Mouse (Mus musculus) hindbrain, embryonic 15.5 days (tissue): ENCODE results near the gene Ldhc. TPM values are rescaled to one million over a fixed set of nuclear protein-coding genes. Genes with fewer than 3 reads are reported as not detected.
"Not testable (repeated sequence)": the region's sequence is repeated elsewhere in the genome, so short reads cannot be mapped to it uniquely, and the experiment has no call there.

ENCODE experiments used
- ATAC-seq: fragments of 200-750 bp; cut with Nextera tagmentation; 2 replicates; pipeline ENCODE4 v1.8.0; 2017; ENCODE audit warnings: low read depth, moderate number of reproducible peaks, moderate TSS enrichment; ENCODE audit not compliant: low FRiP score
- H3K27ac ChIP-seq: fragments of 300-500 bp; sonication (generic); replicated peaks from 2 replicates; pipeline ENCODE4 v1.5.1; 2015; ENCODE audit warnings: mild to moderate bottlenecking, inconsistent platforms
- H3K27me3 ChIP-seq: fragments of 300-500 bp; sonication (generic); 2 replicates; pipeline ENCODE4 v1.6.1; 2015; ENCODE audit warnings: control low read depth, inconsistent platforms
- H3K36me3 ChIP-seq: fragments of 300-500 bp; sonication (generic); 2 replicates; pipeline ENCODE4 v1.6.1; 2015; ENCODE audit warnings: control low read depth, inconsistent platforms
- H3K4me1 ChIP-seq: fragments of 300-500 bp; sonication (generic); replicated peaks from 2 replicates; pipeline ENCODE4 v1.6.1; 2015; ENCODE audit warnings: control low read depth, inconsistent platforms
- H3K4me2 ChIP-seq: fragments of 300-500 bp; sonication (generic); 2 replicates; pipeline ENCODE4 v1.6.1; 2015; ENCODE audit warnings: moderate library complexity, mild to moderate bottlenecking, inconsistent platforms
- H3K4me3 ChIP-seq: fragments of 300-500 bp; sonication (generic); 2 replicates; pipeline ENCODE4 v1.5.1; 2015; ENCODE audit warnings: mild to moderate bottlenecking, inconsistent platforms
- H3K9ac ChIP-seq: fragments of 300-500 bp; sonication (generic); 2 replicates; pipeline ENCODE4 v1.6.1; 2015; ENCODE audit warnings: inconsistent platforms
- H3K9me3 ChIP-seq: fragments of 300-500 bp; sonication (generic); 2 replicates; pipeline ENCODE4 v1.6.1; 2016; ENCODE audit warnings: control low read depth, inconsistent platforms
- WGBS: fragments of 180-500 bp; shearing (Covaris S2); methylation state at CpG from one replicate; pipeline ENCODE4 v1.1.7; 2015; 5-methylcytosine and 5-hydroxymethylcytosine counted together
- polyA plus RNA-seq: library from polyadenylated mRNA; unstranded; fragments of >200 nt; fragmentation: Nextera tagmentation; extraction: Ambion mirVana; gene quantifications from 2 replicates; pipeline ENCODE4 v1.2.1, GENCODE M21; 2015

Ldhc gene
- polyA plus RNA-seq, 1 experiment from 2014 or later: 0.30 TPM

DNA sequence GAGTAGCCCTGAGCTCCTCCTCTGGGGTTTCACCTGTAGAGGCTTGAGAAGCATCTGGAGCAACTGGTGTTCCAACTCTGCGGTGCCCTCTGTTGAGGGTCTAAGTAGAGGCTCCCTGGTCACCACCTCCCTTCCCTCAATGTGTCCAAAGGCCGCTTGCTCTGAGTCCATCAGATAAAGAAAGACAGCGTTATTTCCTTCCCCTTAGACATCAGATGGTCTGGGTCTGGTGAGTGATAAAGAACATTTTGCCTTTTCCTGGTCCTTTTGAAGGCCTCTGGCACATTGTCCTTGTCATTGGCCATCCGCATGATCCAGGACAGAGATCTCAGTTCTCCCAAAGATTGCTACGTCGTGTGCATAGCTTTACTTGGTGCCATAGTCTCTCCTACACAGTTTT, 16.3 kb downstream of the Ldhc start:
- H3K27me3 ChIP-seq: no peaks in the 10 kb centered on the region
- no peak overlapping the region for H3K27ac ChIP-seq
- no peaks in the 10 kb centered on the region for H3K4me1 ChIP-seq
- 86% methylated on average over 6 of the region's 6 CpGs for WGBS
- H3K9ac ChIP-seq: no peak overlapping the region
- H3K9me3 ChIP-seq: no peaks in the 10 kb centered on the region
- ATAC-seq: no peak
- no peak overlapping the region for H3K4me2 ChIP-seq
- H3K36me3 ChIP-seq: no peaks in the 10 kb centered on the region
- H3K4me3 ChIP-seq: no peak overlapping the region

DNA sequence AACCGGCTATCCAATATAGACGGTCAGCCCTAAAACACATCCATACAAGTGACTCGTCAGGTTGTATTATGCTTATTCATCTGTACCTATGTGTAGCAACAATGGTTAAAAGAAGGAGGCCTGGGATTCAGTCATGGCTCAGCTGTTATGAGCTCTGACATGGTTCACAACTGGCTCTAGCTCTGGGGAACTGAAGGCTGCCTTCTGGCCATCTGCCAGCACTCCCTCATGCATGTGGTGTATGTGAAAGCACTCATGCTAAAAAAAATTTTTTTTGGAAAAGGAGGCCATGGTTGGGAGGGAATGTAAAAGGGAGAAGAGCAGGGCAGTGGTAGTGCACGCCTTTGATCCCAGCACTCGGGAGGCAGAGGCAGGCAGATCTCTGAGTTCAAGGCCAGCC, 18.8 kb downstream of the Ldhc start:
- no peak overlapping the region for H3K9ac ChIP-seq
- ATAC-seq: no peak
- no peak overlapping the region for H3K27ac ChIP-seq
- H3K27me3 ChIP-seq: no peaks in the 10 kb centered on the region
- H3K36me3 ChIP-seq: 0 out of 2 replicates have a peak, but pooled peaks cover 4% of the 10 kb centered on the region
- no peaks in the 10 kb centered on the region for H3K9me3 ChIP-seq
- no peak overlapping the region for H3K4me2 ChIP-seq
- H3K4me3 ChIP-seq: no peak overlapping the region
- 98% methylated on average over 5 of the region's 5 CpGs for WGBS
- H3K4me1 ChIP-seq: no peaks in the 10 kb centered on the region

DNA sequence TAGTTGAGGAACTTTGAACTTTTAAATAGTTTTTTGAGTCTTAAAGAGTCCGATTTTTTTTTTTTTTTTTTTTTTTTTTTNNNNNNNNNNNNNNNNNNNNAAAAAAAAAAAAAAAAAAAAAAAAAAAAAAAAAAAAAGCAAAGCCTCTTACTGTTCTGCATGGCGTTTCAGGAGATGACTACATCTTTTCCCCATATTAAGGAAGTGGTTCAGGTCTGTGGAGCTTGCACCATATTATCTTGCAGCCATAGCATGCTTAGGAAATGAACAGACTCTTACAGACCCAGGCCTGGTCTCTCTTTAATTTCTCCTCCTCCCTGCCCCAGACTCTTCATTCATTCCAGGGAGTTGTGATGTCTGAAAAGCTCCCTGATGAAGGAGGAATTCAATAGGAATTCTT, 20.0 kb downstream of the Ldhc start:
- Histone ChIP-seq H3K9ac (no peak overlapping the region), H3K27me3 (no peaks in the 10 kb centered on the region), H3K9me3 (no peaks in the 10 kb centered on the region), H3K27ac (no peak overlapping the region), H3K4me3 (no peak overlapping the region), H3K4me1 (no peaks in the 10 kb centered on the region), H3K4me2 (no peak overlapping the region), H3K36me3 (peaks cover 6% of the 10 kb centered on the region)
- no peak for ATAC-seq
- 76% methylated on average over 2 of the region's 2 CpGs for WGBS

DNA sequence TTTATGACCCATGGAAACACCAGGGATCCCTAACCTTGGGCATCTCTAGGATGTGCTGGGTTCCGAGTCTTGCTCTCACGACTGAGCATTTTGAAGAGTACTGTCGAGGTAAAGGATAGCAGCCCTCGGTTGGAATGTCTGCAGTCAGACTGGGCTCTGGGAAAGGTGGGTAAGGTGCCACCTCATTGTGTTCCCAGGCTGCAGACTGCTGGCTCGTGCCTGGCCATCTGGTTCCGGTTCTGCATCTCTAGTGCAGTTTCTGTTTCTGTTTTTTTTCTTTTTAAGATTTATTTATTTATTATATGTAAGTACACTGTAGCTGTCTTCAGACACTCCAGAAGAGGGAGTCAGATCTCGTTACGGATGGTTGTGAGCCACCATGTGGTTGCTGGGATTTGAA, 20.9 kb downstream of the Ldhc start:
- not testable (repeated sequence) for H3K9ac ChIP-seq, H3K27ac ChIP-seq, H3K4me1 ChIP-seq, H3K9me3 ChIP-seq, ATAC-seq, H3K4me3 ChIP-seq, H3K4me2 ChIP-seq, H3K27me3 ChIP-seq
- H3K36me3 ChIP-seq: peaks cover 16% of the 10 kb centered on the region
- 80% methylated on average over 8 of the region's 8 CpGs for WGBS

DNA sequence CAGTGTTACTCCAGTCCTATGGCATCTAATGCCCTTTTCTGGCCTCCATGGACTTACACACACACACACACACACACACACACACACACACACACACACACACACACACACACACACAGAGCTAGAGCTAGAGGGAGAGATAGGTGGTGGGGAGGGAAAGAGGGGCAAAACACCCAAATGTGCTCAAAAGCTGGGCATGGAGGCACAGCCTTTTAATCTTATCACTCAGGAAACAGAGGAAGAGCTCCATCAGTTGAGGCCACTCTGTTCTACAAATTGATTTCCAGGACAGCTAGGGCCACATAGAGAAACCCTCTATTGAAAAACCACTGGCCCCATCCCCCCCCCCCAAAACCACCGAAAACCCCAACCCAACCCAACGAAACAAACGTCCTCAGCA, 22.3 kb downstream of the Ldhc start:
- Histone ChIP-seq H3K4me1 (no peaks in the 10 kb centered on the region), H3K27me3 (no peaks in the 10 kb centered on the region), H3K9ac (no peak overlapping the region), H3K4me2 (no peak overlapping the region), H3K4me3 (no peak overlapping the region), H3K27ac (no peak overlapping the region), H3K36me3 (peaks cover 29% of the 10 kb centered on the region), H3K9me3 (no peaks in the 10 kb centered on the region)
- ATAC-seq: no peak
- 91% methylated on average over 3 of the region's 3 CpGs for WGBS

DNA sequence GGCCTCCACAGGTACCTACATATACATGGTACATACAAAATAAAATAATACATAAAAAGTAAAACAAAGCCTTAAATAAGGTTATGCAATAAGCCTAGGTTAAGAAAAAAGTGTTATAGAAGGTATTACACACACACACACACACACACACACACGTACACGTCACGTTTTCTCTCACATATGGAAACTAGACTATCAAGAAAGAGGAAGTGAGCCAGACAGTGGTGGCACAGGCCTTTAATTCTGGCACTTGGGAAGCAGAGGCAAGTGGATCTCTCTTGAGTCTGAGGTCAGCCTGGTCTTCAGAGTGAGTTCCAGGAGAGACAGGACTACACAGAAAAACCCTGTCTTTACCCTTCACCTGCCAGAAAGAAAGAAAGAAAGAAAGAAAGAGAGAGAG, 34.5 kb downstream of the Ldhc start:
- Histone ChIP-seq H3K27me3 (no peaks in the 10 kb centered on the region), H3K36me3 (peaks cover 83% of the 10 kb centered on the region)

DNA sequence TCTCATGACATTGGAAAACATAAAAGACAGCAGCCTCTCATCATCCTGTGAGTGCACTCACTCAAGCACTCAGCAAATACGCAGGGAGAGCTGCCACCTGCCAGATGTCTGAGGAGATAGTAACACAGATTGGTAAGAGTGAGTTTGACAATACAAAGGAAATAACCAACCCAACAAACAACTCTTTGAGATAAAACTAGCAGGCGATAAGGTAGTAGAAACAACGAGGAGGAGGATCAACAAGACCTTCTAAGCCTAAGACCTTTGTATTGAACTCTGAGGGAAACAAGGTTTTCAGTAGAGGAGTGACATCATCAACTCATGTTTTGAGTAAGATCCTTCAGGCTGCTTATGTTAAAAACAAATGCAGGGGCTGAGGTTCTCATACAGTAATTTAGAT, 38.3 kb downstream of the Ldhc start:
- Histone ChIP-seq H3K4me1 (no peaks in the 10 kb centered on the region), H3K9ac (no peak overlapping the region), H3K9me3 (no peaks in the 10 kb centered on the region), H3K27ac (no peak overlapping the region), H3K36me3 (peaks cover 78% of the 10 kb centered on the region), H3K4me2 (no peak overlapping the region), H3K27me3 (no peaks in the 10 kb centered on the region), H3K4me3 (no peak overlapping the region)
- 94% methylated on average over 3 of the region's 3 CpGs for WGBS
- no peak for ATAC-seq

More for the DNA sequence above, 34.5 kb downstream of the Ldhc start:
- Histone ChIP-seq H3K9me3 (no peaks in the 10 kb centered on the region), H3K9ac (no peak overlapping the region), H3K4me1 (no peaks in the 10 kb centered on the region), H3K27ac (no peak overlapping the region), H3K4me3 (no peak overlapping the region), H3K4me2 (no peak overlapping the region)
- WGBS: 100% methylated on average over 3 of the region's 3 CpGs
- ATAC-seq: no peak

DNA sequence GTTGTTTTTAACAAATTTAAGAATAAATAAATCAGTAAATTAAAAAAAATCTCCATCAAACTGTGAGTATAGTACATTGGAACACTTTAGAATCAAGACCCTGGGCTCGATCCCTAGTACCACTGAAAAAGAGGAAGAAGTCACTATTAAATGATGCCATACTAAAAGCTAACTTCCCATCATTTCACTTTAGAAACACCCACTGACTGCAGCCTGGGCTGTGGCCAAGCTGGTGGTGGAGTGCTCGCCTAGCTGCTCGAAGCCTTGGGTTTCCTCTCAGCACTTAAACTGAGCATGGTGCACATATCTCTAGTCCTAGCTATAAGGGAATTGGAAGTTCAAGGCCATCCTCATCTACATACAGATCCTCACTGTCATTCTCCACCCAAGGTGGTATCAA, 50.2 kb downstream of the Ldhc start:
- Histone ChIP-seq H3K4me1 (peaks cover 4% of the 10 kb centered on the region; the same call in 1 of the 2 replicates), H3K9me3 (no peaks in the 10 kb centered on the region), H3K36me3 (peaks cover 64% of the 10 kb centered on the region), H3K4me3 (no peak overlapping the region), H3K9ac (no peak overlapping the region), H3K4me2 (no peak overlapping the region), H3K27ac (no peak overlapping the region), H3K27me3 (no peaks in the 10 kb centered on the region)
- WGBS: 97% methylated on average over 3 of the region's 3 CpGs
- no peak for ATAC-seq

DNA sequence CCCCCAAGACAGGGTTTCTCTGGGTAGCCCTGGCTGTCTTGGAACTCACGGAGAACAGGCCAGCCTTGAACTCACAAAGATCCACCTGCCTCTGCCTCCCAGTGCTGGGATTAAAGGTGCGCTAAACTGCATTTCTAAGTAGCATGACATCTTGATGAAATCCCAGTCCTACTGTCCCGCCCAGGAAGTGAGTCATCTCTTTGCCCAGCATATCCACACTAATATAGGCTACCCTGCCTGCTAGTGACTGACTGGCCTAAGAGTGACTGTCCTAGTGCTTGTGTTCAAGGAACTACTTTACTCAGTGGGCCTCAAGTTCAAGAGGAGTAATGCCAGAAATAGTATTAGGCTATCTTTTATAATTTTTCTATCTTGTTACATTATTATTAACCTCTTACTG, 55.4 kb downstream of the Ldhc start:
- no peak for ATAC-seq
- H3K9me3 ChIP-seq: no peaks in the 10 kb centered on the region
- peaks cover 39% of the 10 kb centered on the region for H3K4me1 ChIP-seq
- 95% methylated on average over 3 of the region's 3 CpGs for WGBS
- H3K4me2 ChIP-seq: no peak overlapping the region
- no peaks in the 10 kb centered on the region for H3K27me3 ChIP-seq
- no peak overlapping the region for H3K9ac ChIP-seq
- peaks cover 14% of the 10 kb centered on the region for H3K36me3 ChIP-seq
- H3K27ac ChIP-seq: no peak overlapping the region
- no peak overlapping the region for H3K4me3 ChIP-seq

DNA sequence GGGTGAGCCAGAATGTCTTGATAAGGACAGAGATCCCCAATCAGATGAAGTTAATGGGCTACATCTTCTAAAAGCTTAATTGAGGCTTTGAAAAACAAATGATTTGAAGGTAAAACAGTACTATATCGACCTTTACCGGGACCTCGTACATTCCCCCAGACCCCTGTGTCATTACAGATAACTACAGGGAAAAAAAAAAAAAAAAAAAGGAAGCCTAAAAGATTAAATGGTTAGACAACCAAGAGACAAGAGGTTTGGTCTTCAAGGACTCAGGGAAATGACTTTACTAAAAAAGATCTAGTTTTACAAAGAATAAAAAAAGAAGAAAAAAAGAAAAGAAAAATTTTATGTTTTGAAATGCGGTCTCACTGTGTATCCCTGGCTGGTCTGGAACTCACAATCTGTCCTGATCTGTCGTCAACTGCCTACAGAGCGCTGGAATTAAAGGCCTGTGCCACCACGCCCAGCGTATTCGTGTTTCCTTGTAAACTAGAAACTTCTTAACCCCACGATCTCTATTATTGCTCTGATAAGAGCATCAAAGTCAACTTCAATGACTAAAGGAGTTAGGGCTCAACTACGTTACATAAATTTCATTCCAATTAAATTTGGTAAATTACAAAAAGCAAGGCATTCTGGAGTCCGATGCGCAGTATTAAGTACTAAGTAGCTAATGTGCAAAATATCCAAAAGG, 57.8 kb downstream of the Ldhc start:
- H3K4me3 ChIP-seq: peak overlapping the region; percentile 61
- ATAC-seq: no peak
- no peaks in the 10 kb centered on the region for H3K9me3 ChIP-seq
- H3K9ac ChIP-seq: peak overlapping the region; percentile 90
- peak overlapping the region; percentile 79 for H3K4me2 ChIP-seq
- H3K4me1 ChIP-seq: peaks cover 39% of the 10 kb centered on the region
- 18% methylated on average over 13 of the region's 13 CpGs for WGBS
- no peaks in the 10 kb centered on the region for H3K36me3 ChIP-seq
- peak overlapping the region; percentile 91 for H3K27ac ChIP-seq
- no peaks in the 10 kb centered on the region for H3K27me3 ChIP-seq

DNA sequence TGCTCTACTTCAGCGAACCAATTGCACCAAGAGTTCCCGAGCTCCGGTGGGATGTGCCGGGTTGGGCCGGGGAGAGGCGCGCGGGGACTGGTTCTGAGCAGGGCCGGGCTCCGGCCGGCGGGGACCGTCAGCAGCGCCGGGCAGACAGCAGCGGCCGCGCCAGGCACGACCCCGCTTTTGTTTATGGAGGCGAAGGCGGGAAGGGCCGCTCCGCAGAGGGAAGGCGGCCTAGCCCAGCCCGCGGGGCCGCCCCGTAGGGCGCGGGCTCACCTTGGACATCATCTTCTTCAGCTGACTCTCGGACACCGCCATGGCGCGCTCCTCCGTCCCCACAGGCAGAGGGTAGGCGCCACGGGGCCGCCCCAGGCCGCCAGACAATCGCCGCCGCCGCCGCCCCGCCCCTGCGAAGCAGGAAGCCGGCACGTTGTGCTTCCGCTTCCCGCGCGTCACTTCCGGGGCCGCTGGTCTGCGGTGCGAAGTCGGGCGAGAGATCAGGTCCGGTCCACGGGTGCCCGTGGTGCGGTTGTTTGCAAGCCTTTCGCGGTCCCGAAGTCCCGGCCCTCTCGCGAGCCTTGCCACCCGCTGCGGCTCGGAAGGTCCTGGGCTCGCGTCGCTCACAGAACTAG, 58.7 kb downstream of the Ldhc start, which contains the start of gene Tsg101:
Gene Tsg101 (minus strand): TSS at position 419 of the 626 bp plus-strand sequence.
- peak within 1 kb of the TSS; percentile 90 for H3K9ac ChIP-seq
- no peaks in the 10 kb centered on the region for H3K36me3 ChIP-seq
- WGBS: under 1% methylated on average over 67 of the region's 75 CpGs
- H3K4me3 ChIP-seq: peak within 1 kb of the TSS; percentile 61
- peak within 1 kb of the TSS; percentile 79 for H3K4me2 ChIP-seq
- peak; percentile 94 for ATAC-seq
- H3K9me3 ChIP-seq: no peaks in the 10 kb centered on the region
- H3K4me1 ChIP-seq: peaks cover 39% of the 10 kb centered on the region
- H3K27ac ChIP-seq: peak within 1 kb of the TSS; percentile 91
- no peaks in the 10 kb centered on the region for H3K27me3 ChIP-seq

DNA sequence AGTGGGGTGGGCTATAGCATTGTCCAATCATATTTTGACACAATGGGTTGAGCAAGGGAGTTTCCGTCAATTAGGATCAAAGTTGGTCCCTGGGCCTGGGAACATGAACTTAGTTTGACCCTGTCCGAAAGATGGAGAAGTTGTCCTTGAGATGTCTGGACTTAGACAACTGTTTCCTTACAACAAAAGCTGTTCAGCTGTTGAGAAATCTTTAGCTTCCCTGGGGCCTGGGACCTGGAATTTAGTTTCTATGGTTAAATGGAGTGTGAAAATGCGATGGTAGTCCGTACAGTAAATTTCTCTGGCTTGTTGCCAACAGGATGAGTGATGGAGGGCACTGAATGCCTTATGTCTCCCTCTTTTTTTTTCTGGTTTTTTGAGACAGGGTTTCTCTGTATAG, 61.1 kb downstream of the Ldhc start:
- no peak for ATAC-seq
- 54% methylated on average over 4 of the region's 4 CpGs for WGBS
- H3K9me3 ChIP-seq: no peaks in the 10 kb centered on the region
- no peak overlapping the region for H3K9ac ChIP-seq
- H3K4me2 ChIP-seq: no peak overlapping the region
- H3K4me1 ChIP-seq: peaks cover 28% of the 10 kb centered on the region
- H3K27me3 ChIP-seq: no peaks in the 10 kb centered on the region
- peaks cover 3% of the 10 kb centered on the region for H3K36me3 ChIP-seq
- no peak overlapping the region for H3K4me3 ChIP-seq
- no peak overlapping the region for H3K27ac ChIP-seq
